Mouse (Mus musculus) left cerebral cortex, adult 9 months (tissue): ENCODE measurements around the gene Slc25a22.
"Not testable (repeated sequence)": the region's sequence is repeated elsewhere in the genome, so short reads cannot be mapped to it uniquely, and the experiment has no call there.

Experiments
- DNase-seq, 2 experiments: peaks; one replicate each; pipeline ENCODE4 v3.0.0; 2022; ENCODE audit warnings: low spot score in 2 of 2

Gene Slc25a22

GRCm38 (mm10) chr7:141457986-141458660, 20.4 kb upstream of the Slc25a22 start:
- DNase-seq: no peak

DNA sequence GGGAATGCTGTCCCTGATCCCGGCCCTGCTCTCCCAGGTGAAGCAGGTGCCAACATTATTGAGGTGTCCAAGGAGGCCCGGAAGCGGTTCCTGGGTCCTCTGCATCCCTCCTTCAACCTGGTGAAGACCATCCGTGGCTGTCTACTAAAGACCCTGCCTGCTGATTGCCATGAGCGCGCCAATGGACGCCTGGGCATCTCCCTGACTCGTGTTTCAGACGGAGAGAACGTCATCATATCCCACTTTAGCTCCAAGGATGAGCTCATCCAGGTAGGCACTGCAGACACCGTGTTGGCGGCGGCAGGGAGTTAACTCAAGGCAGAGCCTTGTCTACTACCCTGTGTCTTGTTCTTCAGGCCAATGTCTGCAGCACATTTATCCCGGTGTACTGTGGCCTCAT, 19.5 kb upstream of the Slc25a22 start:
- no peak for DNase-seq

DNA sequence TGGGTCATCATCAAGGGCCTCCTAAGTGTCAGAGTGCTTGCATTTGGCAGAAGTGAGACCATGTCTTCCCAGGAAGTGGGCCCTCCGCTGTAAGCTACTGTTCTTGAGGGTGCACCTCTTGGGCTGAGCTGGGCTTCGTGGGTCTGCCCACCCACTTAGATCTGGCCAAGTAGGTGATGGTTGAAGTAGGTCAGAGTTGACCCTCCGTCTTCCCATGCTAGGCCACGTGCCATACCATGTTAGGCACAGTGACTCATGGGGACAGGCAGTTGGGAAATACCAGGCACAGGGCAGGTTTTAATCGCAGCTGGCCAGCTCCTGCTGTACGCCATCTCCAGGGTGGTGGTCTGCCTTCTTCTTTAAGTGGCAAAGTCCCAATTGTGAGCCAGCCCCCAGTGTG, 19.0 kb upstream of the Slc25a22 start:
- DNase-seq: no peak

DNA sequence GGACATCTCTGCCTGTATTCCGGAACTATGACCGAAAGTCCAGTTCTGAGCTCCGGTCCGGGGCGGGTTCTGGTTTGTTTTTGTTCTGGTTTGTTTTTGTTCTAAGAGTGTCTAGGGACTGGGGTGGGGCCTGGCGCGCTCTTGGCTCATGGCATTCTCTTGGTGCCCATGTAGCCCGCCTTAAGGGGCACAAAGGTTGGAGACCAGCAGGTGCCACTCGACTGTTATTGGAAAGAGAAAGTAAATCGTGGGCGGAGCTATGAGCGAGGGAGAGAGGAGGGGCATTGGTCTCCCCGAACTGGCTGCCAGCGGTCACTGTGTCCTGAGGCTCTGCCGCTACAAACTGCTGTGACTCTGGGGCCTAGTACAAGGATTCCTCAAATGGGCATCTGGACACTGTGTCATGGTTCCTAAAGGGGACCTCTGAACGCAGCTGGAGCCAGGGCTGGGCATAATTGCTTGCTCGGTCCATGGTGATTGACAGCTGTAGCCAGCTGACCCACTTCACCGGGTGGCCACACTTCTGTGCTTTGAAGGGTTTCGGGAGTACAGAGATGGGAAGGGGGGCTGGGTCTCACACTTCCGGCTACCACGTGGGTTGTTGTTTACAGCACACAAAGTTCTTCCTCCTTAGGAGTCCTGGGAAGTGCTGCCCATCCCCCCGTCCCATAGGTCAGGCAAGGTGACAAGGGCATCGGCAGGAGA, 18.1 kb upstream of the Slc25a22 start:
- no peak for DNase-seq

DNA sequence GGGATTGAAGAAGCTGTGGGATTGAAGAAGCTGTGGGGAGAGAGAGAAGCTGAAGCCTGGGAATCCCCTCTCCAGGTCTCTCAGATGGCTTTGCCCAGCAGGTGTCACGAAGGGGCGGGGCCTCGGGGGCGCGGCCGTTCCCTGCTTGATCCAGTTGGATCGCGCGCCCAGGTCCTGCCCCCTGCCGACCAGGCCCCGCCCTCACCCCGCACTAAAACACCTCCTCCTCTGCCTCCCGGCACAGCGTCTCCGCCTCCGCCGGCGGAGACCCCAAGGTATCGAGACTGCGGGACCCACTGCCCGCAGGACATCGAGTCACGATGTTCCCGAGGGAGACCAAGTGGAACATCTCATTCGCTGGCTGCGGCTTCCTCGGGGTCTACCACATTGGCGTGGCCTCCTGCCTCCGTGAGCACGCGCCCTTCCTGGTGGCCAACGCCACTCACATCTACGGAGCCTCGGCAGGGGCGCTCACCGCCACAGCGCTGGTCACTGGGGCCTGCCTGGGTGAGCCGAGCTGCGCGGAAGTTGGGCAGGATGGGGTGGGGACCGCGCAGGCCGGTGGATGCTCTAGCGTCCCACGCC, 17.4 kb upstream of the Slc25a22 start, which contains the start of gene Pnpla2:
TSS of gene Pnpla2 (plus strand) at position 232 of the 585 bp plus-strand sequence.
- peak in 1 of 2 experiments; percentile 89 for DNase-seq

DNA sequence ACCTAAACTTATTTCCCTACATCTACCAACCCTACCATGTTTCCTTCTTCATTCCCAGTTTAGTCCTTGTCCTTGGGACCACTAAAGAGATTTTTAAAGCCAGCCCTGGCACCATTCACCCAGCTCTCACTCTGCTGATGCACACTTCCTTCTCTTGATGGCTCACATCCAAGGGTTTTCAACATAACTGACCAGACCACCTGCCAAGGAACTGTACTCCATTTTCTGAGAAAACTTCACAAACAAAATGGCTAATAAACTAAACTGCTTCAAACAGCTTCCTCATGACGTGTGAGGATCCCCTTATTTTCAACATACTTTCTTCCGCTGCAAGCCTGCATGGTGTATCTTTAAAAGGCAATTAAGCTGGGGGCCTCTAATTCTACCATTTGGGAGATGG, 15.9 kb upstream of the Slc25a22 start:
- no peak for DNase-seq

DNA sequence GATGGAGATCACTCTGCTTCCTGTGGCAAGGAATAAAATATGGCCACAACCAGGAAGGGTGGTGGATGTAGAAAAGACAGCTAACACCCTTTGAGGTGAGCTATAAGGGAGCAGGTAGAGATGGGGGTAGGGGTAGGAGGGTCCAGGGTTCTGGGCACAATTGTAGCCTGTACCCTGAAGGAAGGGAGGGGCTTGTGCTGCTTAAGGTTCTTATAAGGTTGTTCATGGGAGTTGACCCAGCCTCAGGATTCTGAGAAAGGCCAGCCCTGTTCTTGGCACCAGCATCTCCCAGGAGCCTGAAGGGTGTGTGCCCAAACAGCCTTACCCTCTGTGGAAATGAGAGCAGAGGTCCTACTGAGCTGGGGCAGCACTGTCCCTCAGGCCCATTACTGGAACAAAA, 14.2 kb upstream of the Slc25a22 start:
- DNase-seq: no peak

DNA sequence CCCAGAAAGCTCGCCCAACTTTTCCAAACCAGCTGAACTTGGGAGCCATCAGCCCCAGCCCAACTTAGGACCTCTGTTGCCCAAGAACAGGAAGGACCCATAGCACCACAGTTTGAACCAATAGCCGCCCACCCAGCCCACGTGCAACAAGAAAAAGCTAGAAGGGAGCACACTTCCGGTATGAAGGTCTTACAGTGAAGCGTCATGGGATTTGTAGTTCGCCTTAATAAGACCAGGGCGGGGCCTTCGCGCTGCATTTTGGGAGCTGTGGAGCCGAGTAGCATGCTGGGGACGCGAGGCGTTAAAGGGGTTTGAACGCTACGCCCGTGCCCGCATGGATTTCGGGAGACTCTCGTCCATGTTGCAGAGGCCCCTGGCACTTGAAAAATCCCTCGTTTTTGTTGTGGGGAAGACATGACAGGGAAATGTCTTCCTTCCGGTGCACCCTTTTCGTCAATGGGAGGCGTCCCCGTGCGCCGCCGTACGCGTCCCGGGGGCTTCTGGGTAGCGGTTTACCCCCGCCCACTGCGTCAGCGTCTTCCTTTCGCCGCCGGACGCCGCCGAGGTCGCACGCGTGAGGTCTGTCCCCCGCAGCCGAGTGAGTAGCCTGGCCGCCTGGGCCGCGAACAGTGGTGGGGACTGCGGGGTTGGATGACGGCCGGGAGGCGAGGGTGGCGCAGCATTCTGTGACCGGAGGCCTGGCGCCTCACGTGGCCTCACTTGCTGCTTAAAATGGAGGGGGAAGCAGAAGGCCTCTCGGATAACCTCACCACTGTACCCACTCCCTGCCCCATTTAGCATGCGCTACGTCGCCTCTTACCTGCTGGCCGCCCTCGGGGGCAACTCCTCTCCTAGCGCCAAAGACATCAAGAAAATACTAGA, 9.7 kb upstream of the Slc25a22 start, which contains the start of gene Rplp2:
TSS of gene Rplp2 (plus strand) at position 261 of the 882 bp plus-strand sequence.
- peak; percentile 89 to 95 for DNase-seq

- DNase-seq: not testable (repeated sequence)
Observed at GRCm38 (mm10) chr7:141446374-141446773, 8.7 kb upstream of the Slc25a22 start.

- DNase-seq: no peak
Observed at GRCm38 (mm10) chr7:141443828-141444237, 6.1 kb upstream of the Slc25a22 start, which contains the start of gene Pidd1. Pidd1 (minus strand) TSS chr7:141444025.

DNA sequence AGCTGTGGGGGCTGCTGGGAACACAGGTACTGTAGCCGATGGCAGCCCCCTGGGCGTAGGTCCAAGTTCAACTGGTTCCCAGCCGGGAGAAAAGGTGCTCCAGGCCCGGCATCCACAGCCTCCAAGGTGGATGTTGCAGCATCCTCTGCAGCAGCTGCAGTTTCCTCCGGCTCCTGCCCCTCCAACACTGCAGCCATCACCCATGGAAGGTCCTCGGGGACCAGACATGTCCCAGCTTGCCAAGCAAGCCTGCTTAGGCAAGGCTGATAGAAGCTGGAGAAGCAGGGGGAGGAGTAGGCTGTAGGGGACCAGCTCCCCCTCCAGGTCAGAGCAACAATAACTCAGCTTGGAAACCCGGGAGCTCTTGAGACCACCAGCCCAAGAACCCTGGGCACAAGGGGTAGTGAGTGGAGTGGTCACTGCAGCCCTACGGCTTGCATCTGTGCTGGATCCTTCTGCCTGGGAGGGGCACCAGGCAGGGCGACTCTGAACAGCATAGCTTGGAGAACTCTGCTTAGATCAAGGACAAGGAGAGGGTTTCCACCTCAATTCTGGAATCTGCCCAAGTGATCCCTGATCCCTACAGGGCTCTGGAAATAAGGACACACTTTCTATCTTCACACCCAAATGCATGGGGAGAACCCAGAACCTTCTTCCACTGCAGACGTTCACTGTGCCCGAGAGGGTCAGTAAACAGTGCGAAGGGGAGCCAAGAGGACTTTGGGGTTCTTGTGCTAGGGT, 5.6 kb upstream of the Slc25a22 start:
- DNase-seq: no peak

DNA sequence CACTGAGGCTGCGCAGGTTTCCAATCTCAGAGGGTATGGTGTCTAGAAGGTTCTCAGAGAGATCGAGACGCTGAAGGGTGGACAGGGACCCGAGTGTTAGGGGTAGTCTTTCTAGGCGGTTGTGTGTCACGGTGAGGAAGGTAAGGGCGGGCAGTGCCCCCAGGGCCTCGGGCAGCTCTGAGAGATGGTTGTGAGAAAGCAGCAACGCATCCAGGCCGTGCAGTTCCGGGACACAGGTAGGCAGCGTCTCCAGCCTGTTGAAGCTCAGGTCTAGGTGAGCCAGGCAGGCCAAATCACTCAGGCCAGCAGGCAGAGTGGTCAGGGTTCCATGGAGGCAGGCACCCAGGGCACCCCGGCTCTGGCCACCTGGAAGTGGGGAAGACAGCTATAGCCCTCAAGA, 4.5 kb upstream of the Slc25a22 start:
- DNase-seq: no peak

DNA sequence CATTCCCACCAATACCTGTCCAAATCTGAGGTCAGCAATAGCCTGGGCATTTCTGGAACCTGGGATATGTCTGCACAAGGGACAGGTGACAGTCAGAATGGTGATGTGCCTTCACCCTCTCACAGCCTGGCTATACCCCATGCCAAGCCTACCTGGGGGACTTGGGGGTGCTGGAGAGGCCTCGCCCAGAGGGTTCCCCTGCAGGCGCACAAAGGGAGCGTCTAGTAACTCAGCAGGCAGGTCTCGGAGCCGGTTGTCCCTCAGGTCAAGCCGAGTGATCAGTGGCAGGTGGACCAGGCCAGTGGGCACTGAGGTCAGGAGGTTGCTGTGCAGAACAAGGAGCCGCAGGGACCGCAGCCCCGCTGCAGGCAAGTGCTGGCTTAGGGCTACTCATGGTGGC, 3.8 kb upstream of the Slc25a22 start:
- DNase-seq: no peak

DNA sequence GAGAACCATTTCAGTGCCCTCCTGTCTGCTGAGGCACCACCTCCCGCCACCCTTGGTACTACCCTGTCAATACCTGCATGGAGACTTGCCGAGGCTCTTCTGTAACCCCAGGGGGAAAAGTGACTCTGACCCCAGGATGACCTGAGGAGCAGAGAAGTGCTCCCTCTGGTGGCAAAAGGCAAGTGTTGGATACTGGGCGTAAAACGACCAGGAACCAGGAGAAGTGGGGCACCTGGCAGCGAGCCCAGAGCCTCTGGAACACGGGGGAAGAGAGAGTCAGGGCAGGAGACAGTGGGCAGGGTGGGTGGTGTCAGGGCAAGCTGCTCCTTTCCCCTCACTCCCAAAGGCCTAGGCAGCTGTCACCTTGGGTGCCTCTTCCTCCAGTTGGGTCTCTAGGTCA, 2.9 kb upstream of the Slc25a22 start:
- DNase-seq: no peak

DNA sequence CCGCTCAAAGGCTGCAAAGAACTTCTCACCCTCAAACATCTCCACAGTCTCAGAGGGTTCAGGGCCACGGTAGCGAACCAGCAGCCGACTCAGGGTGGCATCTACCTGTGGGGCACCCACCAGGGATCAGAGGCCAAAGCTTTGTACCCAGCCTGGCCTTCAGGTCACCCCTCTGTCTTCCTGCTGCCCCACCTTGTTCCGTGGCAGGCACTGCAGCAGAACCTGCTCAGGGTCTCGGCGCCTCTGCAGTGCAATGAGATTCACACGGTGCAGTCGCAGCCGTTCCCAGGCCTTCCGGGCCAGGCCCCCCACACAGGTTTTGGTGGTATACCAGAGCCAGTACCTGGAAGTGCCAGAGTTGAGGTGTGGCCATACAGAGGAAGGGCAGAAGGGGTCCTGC, 2.1 kb upstream of the Slc25a22 start:
- no peak for DNase-seq

DNA sequence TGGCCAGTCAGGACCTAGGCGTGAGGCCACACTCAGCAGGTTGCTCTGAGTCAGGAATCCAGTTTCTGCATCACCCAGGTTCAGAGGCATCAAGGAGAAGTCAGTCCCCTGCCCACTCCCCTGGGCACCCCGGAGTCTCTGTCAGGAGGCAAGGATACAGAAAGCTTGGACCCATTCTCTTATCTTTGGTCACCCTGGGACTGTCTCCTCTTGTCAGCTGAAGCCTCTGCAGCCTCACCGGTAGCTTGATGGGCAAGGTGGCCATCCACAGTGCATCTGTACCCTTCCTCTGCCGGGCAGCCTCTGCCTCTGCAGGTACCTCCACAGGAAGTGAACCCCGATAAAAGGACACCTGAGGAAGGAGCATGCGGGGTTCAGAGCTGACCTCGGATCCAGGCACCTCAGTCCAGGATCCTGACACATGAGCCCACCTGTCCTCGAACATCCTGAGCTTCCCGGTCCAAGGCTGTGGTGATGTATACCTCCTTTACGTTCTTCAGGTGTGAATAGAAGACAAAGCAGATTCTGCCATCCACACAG, 1.5 kb upstream of the Slc25a22 start:
- no peak for DNase-seq

DNA sequence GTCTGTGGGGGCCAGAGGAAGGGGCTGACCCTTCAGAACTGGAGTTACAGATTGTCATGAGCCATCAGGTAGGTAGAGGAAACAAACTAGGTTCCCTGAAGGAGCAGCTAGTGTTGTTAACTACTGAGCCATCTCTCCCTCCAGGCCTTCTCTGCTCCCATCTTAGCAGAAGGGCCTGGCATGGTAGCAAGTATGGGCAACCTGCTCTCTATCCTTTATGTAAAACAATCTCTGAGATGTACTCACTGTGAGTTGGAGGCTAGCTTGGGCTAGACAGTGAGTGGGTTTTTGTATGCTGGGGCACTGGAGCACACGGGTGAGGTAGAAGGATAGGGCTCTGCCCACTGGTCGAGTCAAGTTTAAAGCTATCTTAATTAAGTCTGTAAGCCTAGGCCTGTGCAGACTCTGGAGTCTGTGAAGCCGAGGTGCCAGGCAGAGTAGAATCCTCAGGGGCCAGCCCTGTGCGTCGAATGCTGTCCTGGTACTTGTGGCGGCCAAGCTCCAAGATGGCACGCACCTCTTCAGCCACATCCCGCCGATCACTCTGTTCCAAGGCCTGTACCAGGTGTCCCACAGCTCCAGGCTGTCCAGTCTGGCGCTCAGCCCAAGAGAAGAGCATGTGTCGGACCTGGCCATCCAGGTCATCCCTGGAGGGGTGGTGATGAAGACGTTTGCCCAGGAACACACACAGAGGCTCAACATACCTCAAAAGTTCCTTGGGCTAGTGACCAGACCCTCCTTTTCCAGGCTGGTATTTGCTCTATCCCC, 693 bp upstream of the Slc25a22 start:
- DNase-seq: no peak

DNA sequence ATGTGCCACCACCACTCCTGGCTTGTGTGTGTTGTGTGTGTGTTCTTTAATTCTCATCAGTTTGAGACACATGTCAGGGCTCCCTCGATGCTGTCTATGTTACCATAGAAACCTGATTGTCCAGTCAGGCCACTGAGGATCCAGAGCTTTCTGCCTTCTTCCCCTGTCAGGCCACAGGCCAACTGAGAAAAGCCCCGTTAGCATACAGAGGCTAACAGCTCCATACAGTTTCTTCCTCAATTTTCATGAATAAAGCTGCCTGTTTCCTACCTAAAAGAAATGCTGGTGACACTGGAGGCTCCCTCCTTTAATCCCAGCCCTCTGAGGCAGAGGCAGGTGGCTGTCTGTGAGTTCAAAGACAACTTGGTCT, 1.2 kb downstream of the Slc25a22 start:
- DNase-seq: no peak

DNA sequence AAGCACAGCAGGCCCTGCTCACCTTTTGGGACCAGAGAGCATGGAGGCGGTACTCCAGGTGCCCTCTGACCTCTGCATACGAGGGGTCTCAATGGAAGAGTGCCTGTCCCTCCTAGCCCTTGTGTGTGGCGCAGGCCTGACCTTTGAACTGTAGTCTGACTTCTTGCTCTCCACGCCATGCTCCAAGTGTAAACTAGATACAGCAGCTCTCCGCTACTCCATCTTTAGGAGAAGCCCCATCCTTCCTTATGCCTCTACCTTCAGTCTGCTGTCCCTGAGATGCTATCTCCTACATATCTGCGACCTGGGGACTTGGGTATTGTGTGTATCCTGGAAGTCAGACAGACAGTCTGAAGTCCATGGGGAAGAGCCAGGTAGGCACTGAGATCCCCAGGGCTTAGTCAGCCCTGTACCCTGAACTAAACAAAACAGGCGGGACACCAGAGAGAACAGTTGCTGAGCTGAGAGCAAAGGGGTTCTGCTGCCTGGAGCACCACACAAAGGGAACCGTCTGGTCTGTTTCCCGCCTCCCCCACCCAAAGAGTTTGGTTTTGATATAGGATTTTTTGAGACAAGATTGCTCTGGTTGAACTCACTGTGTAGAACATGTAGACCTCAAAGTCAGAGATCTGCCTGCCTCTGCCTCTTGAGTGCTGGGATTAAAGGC, 1.7 kb downstream of the Slc25a22 start:
- DNase-seq: no peak
